Mouse (Mus musculus): Measurements from ENCODE around the gene Serpina11.

GRCm38 (mm10) chr12:103963288-103963687 lies 26.5 kb downstream of the Serpina11 start:
- TF ChIP-seq CTCF (IDR thresholded peaks at IDR 0.05; ENCODE audit: control insufficient read depth, insufficient read depth, insufficient read length), result no peak
- TF ChIP-seq MYOD1 (IDR thresholded peaks at IDR 0.05; ENCODE audit: control insufficient read depth, insufficient read length, low read depth), result no peak
- TF ChIP-seq MAX (IDR thresholded peaks at IDR 0.05), result no peak
